Mouse (Mus musculus): ENCODE measurements at regions not wholly inside any gene's neighbourhood (a gene's known extent, or its start where the extent isn't known, plus 50 kb on each side); places are given as distances from the start of the nearest gene placed in this dataset.

- Histone ChIP-seq H3K4me2 (ENCODE audit: low read length) (no peak overlapping the region), H3K27me3 (ENCODE audit: control insufficient read depth, insufficient read depth, low read length) (no peaks in the 10 kb centered on the region), H3K36me3 (ENCODE audit: control insufficient read depth, insufficient read depth, low read length) (no peaks in the 10 kb centered on the region), H3K4me3 (replicated peaks; ENCODE audit: low read depth, low read length) (no peak overlapping the region), H3K27ac (replicated peaks; ENCODE audit: low read depth, low read length) (no peak overlapping the region), H3K9me3 (ENCODE audit: control insufficient read depth, low read length) (no peaks in the 10 kb centered on the region), H3K9ac (replicated peaks; ENCODE audit: low read length) (no peak overlapping the region), H3K4me1 (ENCODE audit: control insufficient read depth, insufficient read depth, low read length) (no peaks in the 10 kb centered on the region)
- ATAC-seq (ENCODE audit: low FRiP score, low TSS enrichment) (no peak; the same call in 1 of the 2 replicates), DNase-seq (no peak)
- WGBS = 78% methylated on average over 4 of the region's 4 CpGs
These were observed 291.4 kb downstream of the Tfec start for GRCm38 (mm10) chr6:16606687-16607392.

- WGBS = 78% methylated on average over 2 of the region's 2 CpGs
- DNase-seq (no peak), ATAC-seq (ENCODE audit: low FRiP score, low TSS enrichment) (no peak)
- H3K4me1 ChIP-seq (ENCODE audit: control insufficient read depth, insufficient read depth, low read length) = no peaks in the 10 kb centered on the region
- no peak overlapping the region for H3K4me3 ChIP-seq (replicated peaks; ENCODE audit: low read depth, low read length)
- H3K36me3 ChIP-seq (ENCODE audit: control insufficient read depth, insufficient read depth, low read length) = no peaks in the 10 kb centered on the region
- H3K27me3 ChIP-seq (ENCODE audit: control insufficient read depth, insufficient read depth, low read length) = no peaks in the 10 kb centered on the region
- no peaks in the 10 kb centered on the region for H3K9me3 ChIP-seq (ENCODE audit: control insufficient read depth, low read length)
- H3K9ac ChIP-seq (replicated peaks; ENCODE audit: low read length) = no peak overlapping the region
- H3K4me2 ChIP-seq (ENCODE audit: low read length) = no peak overlapping the region
- H3K27ac ChIP-seq (replicated peaks; ENCODE audit: low read depth, low read length) = no peak overlapping the region
These were observed 305.8 kb downstream of the Tfec start for GRCm38 (mm10) chr6:16592411-16592810.

GRCm38 (mm10) chr6:16582302-16582701 is 315.9 kb downstream of the Tfec start:
- 75% methylated on average over 7 of the region's 7 CpGs for WGBS
- Histone ChIP-seq H3K9me3 (ENCODE audit: control insufficient read depth, low read length) (no peaks in the 10 kb centered on the region), H3K4me1 (ENCODE audit: control insufficient read depth, insufficient read depth, low read length) (no peaks in the 10 kb centered on the region), H3K4me2 (ENCODE audit: low read length) (no peak overlapping the region), H3K4me3 (replicated peaks; ENCODE audit: low read depth, low read length) (no peak overlapping the region), H3K27ac (replicated peaks; ENCODE audit: low read depth, low read length) (no peak overlapping the region), H3K27me3 (ENCODE audit: control insufficient read depth, insufficient read depth, low read length) (no peaks in the 10 kb centered on the region), H3K36me3 (ENCODE audit: control insufficient read depth, insufficient read depth, low read length) (no peaks in the 10 kb centered on the region), H3K9ac (replicated peaks; ENCODE audit: low read length) (no peak overlapping the region)
- ATAC-seq (ENCODE audit: low FRiP score, low TSS enrichment) = no peak
- DNase-seq = no peak

- H3K4me2 ChIP-seq (ENCODE audit: low read length) = no peak overlapping the region
- no peaks in the 10 kb centered on the region for H3K4me1 ChIP-seq (ENCODE audit: control insufficient read depth, insufficient read depth, low read length)
- ATAC-seq (ENCODE audit: low FRiP score, low TSS enrichment) (no peak), DNase-seq (peak; percentile 2)
- 87% methylated on average over 4 of the region's 4 CpGs for WGBS
- no peaks in the 10 kb centered on the region for H3K36me3 ChIP-seq (ENCODE audit: control insufficient read depth, insufficient read depth, low read length)
- H3K27me3 ChIP-seq (ENCODE audit: control insufficient read depth, insufficient read depth, low read length) = no peaks in the 10 kb centered on the region
- no peak overlapping the region for H3K27ac ChIP-seq (replicated peaks; ENCODE audit: low read depth, low read length)
- no peaks in the 10 kb centered on the region for H3K9me3 ChIP-seq (ENCODE audit: control insufficient read depth, low read length)
- no peak overlapping the region for H3K4me3 ChIP-seq (replicated peaks; ENCODE audit: low read depth, low read length)
- no peak overlapping the region for H3K9ac ChIP-seq (replicated peaks; ENCODE audit: low read length)
These were observed 316.4 kb downstream of the Tfec start for GRCm38 (mm10) chr6:16581801-16582200.

GRCm38 (mm10) chr6:16575875-16576274 is 322.4 kb downstream of the Tfec start:
- no peaks in the 10 kb centered on the region for H3K4me1 ChIP-seq (ENCODE audit: control insufficient read depth, insufficient read depth, low read length)
- DNase-seq (no peak), ATAC-seq (ENCODE audit: low FRiP score, low TSS enrichment) (no peak)
- no peaks in the 10 kb centered on the region for H3K27me3 ChIP-seq (ENCODE audit: control insufficient read depth, insufficient read depth, low read length)
- WGBS = 96% methylated on average over 2 of the region's 2 CpGs
- H3K27ac ChIP-seq (replicated peaks; ENCODE audit: low read depth, low read length) = no peak overlapping the region
- no peak overlapping the region for H3K4me2 ChIP-seq (ENCODE audit: low read length)
- no peak overlapping the region for H3K9ac ChIP-seq (replicated peaks; ENCODE audit: low read length)
- H3K36me3 ChIP-seq (ENCODE audit: control insufficient read depth, insufficient read depth, low read length) = no peaks in the 10 kb centered on the region
- H3K4me3 ChIP-seq (replicated peaks; ENCODE audit: low read depth, low read length) = no peak overlapping the region
- H3K9me3 ChIP-seq (ENCODE audit: control insufficient read depth, low read length) = no peaks in the 10 kb centered on the region

- DNase-seq (no peak), ATAC-seq (ENCODE audit: low FRiP score, low TSS enrichment) (no peak)
- Histone ChIP-seq H3K4me2 (ENCODE audit: low read length) (no peak overlapping the region), H3K4me3 (replicated peaks; ENCODE audit: low read depth, low read length) (no peak overlapping the region), H3K9ac (replicated peaks; ENCODE audit: low read length) (no peak overlapping the region), H3K27me3 (ENCODE audit: control insufficient read depth, insufficient read depth, low read length) (no peaks in the 10 kb centered on the region), H3K36me3 (ENCODE audit: control insufficient read depth, insufficient read depth, low read length) (no peaks in the 10 kb centered on the region), H3K4me1 (ENCODE audit: control insufficient read depth, insufficient read depth, low read length) (no peaks in the 10 kb centered on the region), H3K9me3 (ENCODE audit: control insufficient read depth, low read length) (no peaks in the 10 kb centered on the region), H3K27ac (replicated peaks; ENCODE audit: low read depth, low read length) (no peak overlapping the region)
- 85% methylated on average over 6 of the region's 6 CpGs for WGBS
These were observed 325.4 kb downstream of the Tfec start for GRCm38 (mm10) chr6:16572828-16573227.

GRCm38 (mm10) chr6:16551945-16552673 is 346.1 kb downstream of the Tfec start:
- H3K9ac ChIP-seq (replicated peaks; ENCODE audit: low read length) = no peak overlapping the region
- no peak overlapping the region for H3K4me2 ChIP-seq (ENCODE audit: low read length)
- no peaks in the 10 kb centered on the region for H3K27me3 ChIP-seq (ENCODE audit: control insufficient read depth, insufficient read depth, low read length)
- H3K4me1 ChIP-seq (ENCODE audit: control insufficient read depth, insufficient read depth, low read length) = 0 out of 2 replicates have a peak, but pooled peaks cover 6% of the 10 kb centered on the region
- 71% methylated on average over 7 of the region's 7 CpGs for WGBS
- H3K27ac ChIP-seq (replicated peaks; ENCODE audit: low read depth, low read length) = no peak overlapping the region
- ATAC-seq (ENCODE audit: low FRiP score, low TSS enrichment) = no peak
- peak; percentile 15 for DNase-seq
- no peaks in the 10 kb centered on the region for H3K9me3 ChIP-seq (ENCODE audit: control insufficient read depth, low read length)
- H3K4me3 ChIP-seq (replicated peaks; ENCODE audit: low read depth, low read length) = no peak overlapping the region
- H3K36me3 ChIP-seq (ENCODE audit: control insufficient read depth, insufficient read depth, low read length) = no peaks in the 10 kb centered on the region

- WGBS = 93% methylated on average over 6 of the region's 6 CpGs
- Histone ChIP-seq H3K27ac (replicated peaks; ENCODE audit: low read depth, low read length) (no peak overlapping the region), H3K27me3 (ENCODE audit: control insufficient read depth, insufficient read depth, low read length) (no peaks in the 10 kb centered on the region), H3K36me3 (ENCODE audit: control insufficient read depth, insufficient read depth, low read length) (no peaks in the 10 kb centered on the region), H3K4me3 (replicated peaks; ENCODE audit: low read depth, low read length) (no peak overlapping the region), H3K4me1 (ENCODE audit: control insufficient read depth, insufficient read depth, low read length) (0 out of 2 replicates have a peak, but pooled peaks cover 6% of the 10 kb centered on the region), H3K9ac (replicated peaks; ENCODE audit: low read length) (no peak overlapping the region), H3K9me3 (ENCODE audit: control insufficient read depth, low read length) (no peaks in the 10 kb centered on the region), H3K4me2 (ENCODE audit: low read length) (no peak overlapping the region)
- ATAC-seq (ENCODE audit: low FRiP score, low TSS enrichment) (no peak), DNase-seq (no peak)
These were observed 347.1 kb downstream of the Tfec start for GRCm38 (mm10) chr6:16551131-16551530.

GRCm38 (mm10) chr6:16550445-16550844 is 347.8 kb downstream of the Tfec start:
- no peaks in the 10 kb centered on the region for H3K36me3 ChIP-seq (ENCODE audit: control insufficient read depth, insufficient read depth, low read length)
- WGBS = 53% methylated on average over 9 of the region's 9 CpGs
- H3K4me1 ChIP-seq (ENCODE audit: control insufficient read depth, insufficient read depth, low read length) = 0 out of 2 replicates have a peak, but pooled peaks cover 6% of the 10 kb centered on the region
- H3K9me3 ChIP-seq (ENCODE audit: control insufficient read depth, low read length) = no peaks in the 10 kb centered on the region
- H3K4me2 ChIP-seq (ENCODE audit: low read length) = no peak overlapping the region
- DNase-seq = peak; percentile 81
- no peak overlapping the region for H3K4me3 ChIP-seq (replicated peaks; ENCODE audit: low read depth, low read length)
- no peaks in the 10 kb centered on the region for H3K27me3 ChIP-seq (ENCODE audit: control insufficient read depth, insufficient read depth, low read length)
- H3K9ac ChIP-seq (replicated peaks; ENCODE audit: low read length) = no peak overlapping the region
- no peak overlapping the region for H3K27ac ChIP-seq (replicated peaks; ENCODE audit: low read depth, low read length)
- peak; percentile 49; the same call in 1 of the 2 replicates for ATAC-seq (ENCODE audit: low FRiP score, low TSS enrichment)
